Mouse (Mus musculus): ENCODE measurements around the gene Chil5. TPM values are rescaled to one million over a fixed set of nuclear protein-coding genes. Genes with fewer than 3 reads are reported as not detected.
A peak's percentile ranks its signal among the peaks of the same experiment; 100 is the strongest.
"Not testable (repeated sequence)": the region's sequence is repeated elsewhere in the genome, so short reads cannot be mapped to it uniquely, and the experiment has no call there.

Gene Chil5
- polyA plus RNA-seq, 1 experiment: not detected

DNA sequence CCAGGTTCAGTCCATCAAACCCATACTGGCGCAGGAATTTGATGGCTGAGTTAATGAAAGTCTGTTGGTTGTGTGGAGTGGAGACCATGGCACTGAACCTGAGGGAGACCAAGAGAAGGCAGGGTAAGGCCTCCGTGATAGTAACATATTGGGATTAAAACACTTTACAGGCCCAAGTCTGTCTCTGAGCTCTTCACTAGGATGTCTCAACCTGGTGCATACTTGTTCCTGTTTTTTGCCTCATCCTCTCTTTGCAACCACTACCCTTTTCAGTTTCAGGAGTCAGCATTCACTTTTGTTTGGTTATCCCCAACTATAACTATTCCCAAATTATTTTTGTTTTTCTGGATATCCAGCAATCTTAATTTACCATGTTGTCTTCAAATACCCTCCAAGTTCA is 8.5 kb downstream of the Chil5 start:
- Histone ChIP-seq H3K36me3 (ENCODE audit: control insufficient read depth, insufficient read depth, low read length, poor library complexity, severe bottlenecking) (no peaks in the 10 kb centered on the region), H3K27ac (ENCODE audit: insufficient read depth, low read length) (no peak overlapping the region), H3K4me3 (ENCODE audit: low read depth, low read length) (no peak overlapping the region), H3K9me3 (replicated peaks; ENCODE audit: control insufficient read depth, insufficient read depth, low read length, poor library complexity, severe bottlenecking) (no peaks in the 10 kb centered on the region), H3K27me3 (ENCODE audit: control insufficient read depth, insufficient read depth, low read length, poor library complexity, severe bottlenecking) (no peaks in the 10 kb centered on the region), H3K4me1 (ENCODE audit: control insufficient read depth, insufficient read depth, low read length) (no peaks in the 10 kb centered on the region), H3K9ac (ENCODE audit: low read depth, poor library complexity, severe bottlenecking) (no peak overlapping the region)
- no peak for TF ChIP-seq POLR2A (IDR thresholded peaks at IDR 0.05; ENCODE audit: insufficient read depth, low read length)
- no peak for TF ChIP-seq EP300 (IDR thresholded peaks at IDR 0.05; ENCODE audit: insufficient read depth, low read depth, low read length)
- TF ChIP-seq CTCF (IDR thresholded peaks at IDR 0.05; ENCODE audit: low read depth, low read length): no peak

DNA sequence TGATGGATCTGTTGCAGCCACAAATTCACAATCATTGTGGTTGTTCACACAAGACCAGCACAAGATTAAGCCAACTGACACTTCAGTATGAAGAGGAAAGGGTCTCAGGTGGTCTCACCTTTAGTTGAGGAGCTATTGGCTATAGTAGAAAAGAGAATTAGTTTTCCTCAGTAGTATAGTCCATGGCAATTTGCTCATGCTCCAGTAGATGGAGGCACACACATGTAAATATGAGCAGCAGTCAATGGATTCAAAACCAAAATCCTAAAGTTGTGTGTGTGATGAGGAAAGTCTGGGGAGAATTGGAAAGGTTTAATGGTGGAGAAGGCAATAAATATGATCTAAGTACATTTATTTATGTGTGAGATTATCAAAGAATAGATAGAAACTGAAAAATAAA is 10.8 kb downstream of the Chil5 start:
- no peaks in the 10 kb centered on the region for H3K4me1 ChIP-seq (ENCODE audit: control insufficient read depth, insufficient read depth, low read length)
- H3K27me3 ChIP-seq (ENCODE audit: control insufficient read depth, insufficient read depth, low read length, poor library complexity, severe bottlenecking): no peaks in the 10 kb centered on the region
- H3K27ac ChIP-seq (ENCODE audit: insufficient read depth, low read length): no peak overlapping the region
- no peaks in the 10 kb centered on the region for H3K36me3 ChIP-seq (ENCODE audit: control insufficient read depth, insufficient read depth, low read length, poor library complexity, severe bottlenecking)
- no peak for TF ChIP-seq CTCF (IDR thresholded peaks at IDR 0.05; ENCODE audit: low read depth, low read length)
- TF ChIP-seq EP300 (IDR thresholded peaks at IDR 0.05; ENCODE audit: insufficient read depth, low read depth, low read length): no peak
- no peak for TF ChIP-seq POLR2A (IDR thresholded peaks at IDR 0.05; ENCODE audit: insufficient read depth, low read length)
- no peaks in the 10 kb centered on the region for H3K9me3 ChIP-seq (replicated peaks; ENCODE audit: control insufficient read depth, insufficient read depth, low read length, poor library complexity, severe bottlenecking)
- H3K4me3 ChIP-seq (ENCODE audit: low read depth, low read length): no peak overlapping the region
- no peak overlapping the region for H3K9ac ChIP-seq (ENCODE audit: low read depth, poor library complexity, severe bottlenecking)

- Histone ChIP-seq H3K9ac (ENCODE audit: low read depth, poor library complexity, severe bottlenecking) (no peak within 1 kb of the TSS), H3K36me3 (ENCODE audit: control insufficient read depth, insufficient read depth, low read length, poor library complexity, severe bottlenecking) (no peaks in the 10 kb centered on the region), H3K27me3 (ENCODE audit: control insufficient read depth, insufficient read depth, low read length, poor library complexity, severe bottlenecking) (no peaks in the 10 kb centered on the region; the same call in 1 of the 2 replicates), H3K9me3 (replicated peaks; ENCODE audit: control insufficient read depth, insufficient read depth, low read length, poor library complexity, severe bottlenecking) (no peaks in the 10 kb centered on the region), H3K27ac (ENCODE audit: insufficient read depth, low read length) (no peak within 1 kb of the TSS), H3K4me1 (ENCODE audit: control insufficient read depth, insufficient read depth, low read length) (no peaks in the 10 kb centered on the region), H3K4me3 (ENCODE audit: low read depth, low read length) (no peak within 1 kb of the TSS)
- no peak for TF ChIP-seq CTCF (IDR thresholded peaks at IDR 0.05; ENCODE audit: low read depth, low read length)
Observed at GRCm38 (mm10) chr3:106014546-106014945, 18.1 kb downstream of the Chil5 start, which contains the start of gene Pifo. Pifo (minus strand) TSS chr3:106014646.

- not testable (repeated sequence) for H3K36me3 ChIP-seq (ENCODE audit: control insufficient read depth, insufficient read depth, low read length, poor library complexity, severe bottlenecking); H3K27me3 ChIP-seq (ENCODE audit: control insufficient read depth, insufficient read depth, low read length, poor library complexity, severe bottlenecking); H3K4me3 ChIP-seq (ENCODE audit: low read depth, low read length); H3K27ac ChIP-seq (ENCODE audit: insufficient read depth, low read length); H3K9me3 ChIP-seq (replicated peaks; ENCODE audit: control insufficient read depth, insufficient read depth, low read length, poor library complexity, severe bottlenecking); H3K4me1 ChIP-seq (ENCODE audit: control insufficient read depth, insufficient read depth, low read length); H3K9ac ChIP-seq (ENCODE audit: low read depth, poor library complexity, severe bottlenecking)
Observed at GRCm38 (mm10) chr3:106003360-106003759, 29.3 kb downstream of the Chil5 start.

- H3K27ac ChIP-seq (ENCODE audit: insufficient read depth, low read length): no peak overlapping the region
- H3K9me3 ChIP-seq (replicated peaks; ENCODE audit: control insufficient read depth, insufficient read depth, low read length, poor library complexity, severe bottlenecking): no peaks in the 10 kb centered on the region
- H3K4me3 ChIP-seq (ENCODE audit: low read depth, low read length): peak overlapping the region; percentile 17; the same call in 1 of the 2 replicates
- H3K27me3 ChIP-seq (ENCODE audit: control insufficient read depth, insufficient read depth, low read length, poor library complexity, severe bottlenecking): no peaks in the 10 kb centered on the region
- TF ChIP-seq EP300 (IDR thresholded peaks at IDR 0.05; ENCODE audit: insufficient read depth, low read depth, low read length) (no peak), CTCF (IDR thresholded peaks at IDR 0.05; ENCODE audit: low read depth, low read length) (no peak), POLR2A (IDR thresholded peaks at IDR 0.05; ENCODE audit: insufficient read depth, low read length) (no peak)
- H3K36me3 ChIP-seq (ENCODE audit: control insufficient read depth, insufficient read depth, low read length, poor library complexity, severe bottlenecking): no peaks in the 10 kb centered on the region
- H3K4me1 ChIP-seq (ENCODE audit: control insufficient read depth, insufficient read depth, low read length): no peaks in the 10 kb centered on the region
- H3K9ac ChIP-seq (ENCODE audit: low read depth, poor library complexity, severe bottlenecking): no peak overlapping the region
Observed at GRCm38 (mm10) chr3:106001416-106002370, 30.9 kb downstream of the Chil5 start.

GRCm38 (mm10) chr3:106000707-106001375 is 31.8 kb downstream of the Chil5 start:
- Histone ChIP-seq H3K36me3 (ENCODE audit: control insufficient read depth, insufficient read depth, low read length, poor library complexity, severe bottlenecking) (no peaks in the 10 kb centered on the region), H3K9ac (ENCODE audit: low read depth, poor library complexity, severe bottlenecking) (no peak overlapping the region), H3K27ac (ENCODE audit: insufficient read depth, low read length) (no peak overlapping the region), H3K4me3 (ENCODE audit: low read depth, low read length) (peak overlapping the region; percentile 17; the same call in 1 of the 2 replicates), H3K4me1 (ENCODE audit: control insufficient read depth, insufficient read depth, low read length) (no peaks in the 10 kb centered on the region), H3K9me3 (replicated peaks; ENCODE audit: control insufficient read depth, insufficient read depth, low read length, poor library complexity, severe bottlenecking) (no peaks in the 10 kb centered on the region), H3K27me3 (ENCODE audit: control insufficient read depth, insufficient read depth, low read length, poor library complexity, severe bottlenecking) (no peaks in the 10 kb centered on the region)
- no peak for TF ChIP-seq CTCF (IDR thresholded peaks at IDR 0.05; ENCODE audit: low read depth, low read length)
- no peak for TF ChIP-seq POLR2A (IDR thresholded peaks at IDR 0.05; ENCODE audit: insufficient read depth, low read length)
- TF ChIP-seq EP300 (IDR thresholded peaks at IDR 0.05; ENCODE audit: insufficient read depth, low read depth, low read length): no peak
